Mouse (Mus musculus) midbrain, embryonic 10.5 days (tissue): ENCODE results near the gene Pdgfb. TPM values are rescaled to one million over a fixed set of nuclear protein-coding genes. Genes with fewer than 3 reads are reported as not detected.

ENCODE experiments used
- DNase-seq: peaks from one replicate; pipeline ENCODE4 v3.0.0-alpha.2; 2017; ENCODE audit warnings: low spot score
- H3K27ac ChIP-seq: fragments of 300-500 bp; sonication (generic); replicated peaks from 2 replicates; pipeline ENCODE4 v1.5.1; 2016; ENCODE audit warnings: mild to moderate bottlenecking
- H3K27me3 ChIP-seq: fragments of 300-500 bp; sonication (generic); 2 replicates; pipeline ENCODE4 v1.6.1; 2016; ENCODE audit warnings: low read depth, mild to moderate bottlenecking; ENCODE audit not compliant: poor library complexity, severe bottlenecking
- H3K36me3 ChIP-seq: fragments of 300-500 bp; sonication (generic); 2 replicates; pipeline ENCODE4 v1.6.1; 2016; ENCODE audit warnings: mild to moderate bottlenecking, moderate library complexity
- H3K4me1 ChIP-seq: fragments of 300-500 bp; sonication (generic); 2 replicates; pipeline ENCODE4 v1.6.1; 2016
- H3K4me3 ChIP-seq: fragments of 300-500 bp; sonication (generic); 2 replicates; pipeline ENCODE4 v1.5.1; 2016; ENCODE audit warnings: mild to moderate bottlenecking, moderate library complexity
- H3K9me3 ChIP-seq: fragments of 300-500 bp; sonication (generic); replicated peaks from 2 replicates; pipeline ENCODE4 v1.6.1; 2016; ENCODE audit warnings: mild to moderate bottlenecking
- WGBS: fragments of 180-500 bp; shearing (Covaris S2); methylation state at CpG from one replicate; pipeline ENCODE4 v1.1.7; 2016; 5-methylcytosine and 5-hydroxymethylcytosine counted together
- polyA plus RNA-seq: library from polyadenylated mRNA; unstranded; fragments of >200 nt; fragmentation: Nextera tagmentation; extraction: Ambion mirVana; gene quantifications from 2 replicates; pipeline ENCODE4 v1.2.1, GENCODE M21; 2016

The Pdgfb gene
- polyA plus RNA-seq, 1 experiment from 2014 or later, result 1.7 TPM

DNA sequence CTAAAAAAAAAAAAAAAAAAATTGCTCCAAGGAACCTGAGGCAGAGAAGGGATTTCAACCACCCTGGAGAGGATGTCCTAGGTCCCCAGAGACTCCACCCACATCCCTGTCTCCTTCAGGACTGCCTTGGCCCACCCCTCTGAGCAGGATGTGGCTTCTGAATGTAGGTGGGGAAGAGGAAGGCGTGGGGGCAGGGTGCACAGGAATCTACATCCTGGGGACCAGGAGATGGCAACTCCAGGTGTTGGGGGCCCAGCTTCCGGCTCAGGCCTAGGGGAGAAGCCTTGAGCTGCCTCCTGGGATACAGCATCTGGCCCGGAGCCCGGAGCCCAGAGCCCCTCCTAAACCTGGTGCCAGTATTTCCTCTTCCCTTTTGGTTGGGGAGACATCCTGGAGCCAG, 35.3 kb upstream of the Pdgfb start:
- DNase-seq, result no peak
- Histone ChIP-seq H3K36me3 (no peaks in the 10 kb centered on the region), H3K9me3 (no peaks in the 10 kb centered on the region; the same call in 1 of the 2 replicates), H3K4me3 (no peak overlapping the region), H3K4me1 (peaks cover 10% of the 10 kb centered on the region), H3K27ac (no peak overlapping the region), H3K27me3 (no peaks in the 10 kb centered on the region)
- 81% methylated on average over 4 of the region's 4 CpGs for WGBS

DNA sequence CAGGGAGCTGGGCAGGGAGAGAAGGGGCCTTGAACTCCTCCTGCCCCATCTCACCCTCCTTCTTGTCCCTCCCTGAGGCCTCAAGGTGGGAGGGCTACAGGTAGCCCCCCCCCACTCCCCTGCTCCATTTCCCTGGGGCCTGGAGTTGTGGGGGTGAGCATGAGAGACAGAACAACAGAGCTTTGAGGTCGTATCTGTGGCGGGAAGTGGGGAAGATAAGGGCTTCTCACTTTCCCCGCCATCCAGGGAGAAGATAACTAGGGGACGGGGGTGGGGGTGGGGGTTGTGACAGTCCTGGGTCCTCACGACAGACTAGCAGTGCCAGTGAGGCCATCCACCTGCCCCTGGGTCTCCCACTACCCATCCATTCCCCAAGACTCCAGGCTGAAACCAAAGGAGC, 33.2 kb upstream of the Pdgfb start:
- no peaks in the 10 kb centered on the region; the same call in 1 of the 2 replicates for H3K9me3 ChIP-seq
- no peaks in the 10 kb centered on the region for H3K27me3 ChIP-seq
- no peaks in the 10 kb centered on the region for H3K4me1 ChIP-seq
- H3K36me3 ChIP-seq, result no peaks in the 10 kb centered on the region
- H3K4me3 ChIP-seq, result no peak overlapping the region
- WGBS, result 71% methylated on average over 5 of the region's 5 CpGs
- H3K27ac ChIP-seq, result no peak overlapping the region; the same call in 1 of the 2 replicates
- no peak for DNase-seq

DNA sequence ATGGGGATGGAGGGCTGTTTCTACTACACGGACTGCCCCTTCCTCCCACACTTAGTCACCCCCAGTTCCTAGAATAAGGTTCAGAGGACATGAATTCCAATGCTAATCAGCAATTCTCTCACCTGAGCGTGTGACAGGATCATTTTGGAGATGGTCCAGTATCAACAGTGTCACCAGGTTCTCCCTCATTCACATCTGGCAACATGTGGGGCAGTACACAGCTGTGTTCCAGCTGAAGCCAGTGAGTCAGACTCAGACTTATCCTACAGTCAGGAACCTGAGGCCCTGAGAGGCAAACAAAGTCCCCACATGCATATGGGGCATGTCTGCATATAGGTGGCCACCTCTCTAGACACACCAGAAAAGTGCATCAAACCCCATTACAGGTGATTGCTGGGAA, 32.5 kb upstream of the Pdgfb start:
- Histone ChIP-seq H3K27ac (no peak overlapping the region), H3K4me3 (no peak overlapping the region), H3K36me3 (no peaks in the 10 kb centered on the region), H3K4me1 (no peaks in the 10 kb centered on the region), H3K9me3 (no peaks in the 10 kb centered on the region; the same call in 1 of the 2 replicates), H3K27me3 (no peaks in the 10 kb centered on the region)
- DNase-seq, result no peak
- 84% methylated on average over 2 of the region's 2 CpGs for WGBS

DNA sequence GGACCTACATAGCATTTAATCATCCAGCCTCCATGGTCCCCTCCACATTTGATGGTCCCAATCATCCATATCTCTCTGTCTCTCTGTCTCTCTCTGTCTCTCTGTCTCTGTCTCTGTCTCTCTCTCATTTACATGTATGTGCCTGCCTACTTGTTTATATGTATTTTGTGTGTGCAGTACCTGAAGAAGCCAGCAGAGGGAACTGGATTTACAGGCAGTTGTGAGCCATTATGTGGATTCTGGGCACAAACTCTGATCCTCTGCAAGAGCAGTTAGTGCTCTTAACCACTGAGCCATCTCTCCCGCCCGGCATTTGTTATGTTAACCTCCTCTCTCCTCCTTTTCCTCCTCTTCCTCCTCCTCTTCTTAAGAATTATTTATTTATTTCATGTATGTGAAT, 31.0 kb upstream of the Pdgfb start:
- Histone ChIP-seq H3K4me3 (no peak overlapping the region), H3K27ac (no peak overlapping the region), H3K4me1 (no peaks in the 10 kb centered on the region), H3K9me3 (no peaks in the 10 kb centered on the region; the same call in 1 of the 2 replicates), H3K27me3 (no peaks in the 10 kb centered on the region), H3K36me3 (no peaks in the 10 kb centered on the region)
- DNase-seq, result no peak
- 96% methylated on average over 2 of the region's 2 CpGs for WGBS

DNA sequence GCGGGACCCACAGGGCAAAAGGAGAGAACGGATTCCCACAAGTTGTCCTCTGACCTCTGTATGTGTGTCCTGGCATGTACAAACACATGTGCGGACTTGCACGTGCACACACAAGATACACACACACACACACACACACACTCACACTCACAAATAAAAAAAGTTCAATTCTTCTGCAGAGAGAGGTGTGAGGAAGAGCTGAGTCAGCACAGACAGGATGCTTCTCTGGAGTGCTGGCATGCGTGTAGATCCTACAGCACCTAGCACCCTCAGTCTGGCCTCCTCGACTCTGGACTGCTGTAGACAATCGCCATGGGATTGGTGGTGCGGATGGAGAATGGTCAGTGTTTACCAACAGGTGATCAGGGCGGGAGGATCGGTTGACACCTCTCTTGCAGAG, 29.5 kb upstream of the Pdgfb start:
- Histone ChIP-seq H3K27ac (no peak overlapping the region), H3K4me3 (no peak overlapping the region), H3K27me3 (no peaks in the 10 kb centered on the region), H3K4me1 (no peaks in the 10 kb centered on the region), H3K36me3 (no peaks in the 10 kb centered on the region), H3K9me3 (no peaks in the 10 kb centered on the region; the same call in 1 of the 2 replicates)
- no peak for DNase-seq
- 90% methylated on average over 10 of the region's 10 CpGs for WGBS

DNA sequence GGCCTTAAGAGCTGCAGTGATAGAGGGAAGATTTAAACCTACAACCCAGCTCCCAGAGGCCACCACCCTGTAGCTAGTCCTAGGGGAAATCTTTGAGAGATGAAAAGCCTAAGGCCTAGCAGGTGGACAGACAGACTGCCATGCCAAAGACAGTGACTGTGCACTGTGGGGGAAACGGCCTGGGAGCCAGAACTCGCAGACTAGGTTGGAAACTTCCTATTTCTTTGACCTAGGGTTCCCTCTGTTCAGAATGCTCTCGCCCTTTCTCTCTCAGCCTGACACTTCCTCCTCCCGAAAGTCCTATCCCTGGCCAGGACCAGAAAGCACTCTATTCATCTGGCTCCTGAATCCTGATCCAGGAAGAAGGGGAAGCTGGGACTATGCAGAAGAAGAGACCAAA, 27.4 kb upstream of the Pdgfb start:
- DNase-seq, result no peak
- H3K4me3 ChIP-seq, result no peak overlapping the region

DNA sequence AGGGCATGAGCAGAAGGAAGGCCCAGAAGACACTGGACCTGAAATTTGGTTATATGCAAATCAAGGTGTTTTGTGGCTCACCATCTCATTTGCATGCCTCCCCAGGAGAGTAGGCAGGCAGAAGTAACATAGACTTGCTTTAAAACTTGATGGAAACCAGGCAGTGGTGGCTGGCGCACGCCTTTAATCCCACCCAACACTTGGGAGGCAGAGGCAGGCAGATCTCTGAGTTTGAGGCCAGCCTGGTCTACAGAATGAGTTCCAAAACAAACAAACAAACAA, 23.3 kb upstream of the Pdgfb start:
- no peaks in the 10 kb centered on the region for H3K27me3 ChIP-seq
- no peak overlapping the region for H3K27ac ChIP-seq
- no peak for DNase-seq
- no peaks in the 10 kb centered on the region for H3K36me3 ChIP-seq
- peaks cover 5% of the 10 kb centered on the region for H3K9me3 ChIP-seq
- H3K4me3 ChIP-seq, result no peak overlapping the region
- peaks cover 6% of the 10 kb centered on the region; the same call in 1 of the 2 replicates for H3K4me1 ChIP-seq
- WGBS, result 94% methylated on average over 2 of the region's 2 CpGs

More for the DNA sequence above, 27.4 kb upstream of the Pdgfb start:
- Histone ChIP-seq H3K4me1 (no peaks in the 10 kb centered on the region), H3K36me3 (no peaks in the 10 kb centered on the region), H3K27ac (no peak overlapping the region), H3K9me3 (peaks cover 5% of the 10 kb centered on the region), H3K27me3 (no peaks in the 10 kb centered on the region)
- 80% methylated on average over 4 of the region's 4 CpGs for WGBS

DNA sequence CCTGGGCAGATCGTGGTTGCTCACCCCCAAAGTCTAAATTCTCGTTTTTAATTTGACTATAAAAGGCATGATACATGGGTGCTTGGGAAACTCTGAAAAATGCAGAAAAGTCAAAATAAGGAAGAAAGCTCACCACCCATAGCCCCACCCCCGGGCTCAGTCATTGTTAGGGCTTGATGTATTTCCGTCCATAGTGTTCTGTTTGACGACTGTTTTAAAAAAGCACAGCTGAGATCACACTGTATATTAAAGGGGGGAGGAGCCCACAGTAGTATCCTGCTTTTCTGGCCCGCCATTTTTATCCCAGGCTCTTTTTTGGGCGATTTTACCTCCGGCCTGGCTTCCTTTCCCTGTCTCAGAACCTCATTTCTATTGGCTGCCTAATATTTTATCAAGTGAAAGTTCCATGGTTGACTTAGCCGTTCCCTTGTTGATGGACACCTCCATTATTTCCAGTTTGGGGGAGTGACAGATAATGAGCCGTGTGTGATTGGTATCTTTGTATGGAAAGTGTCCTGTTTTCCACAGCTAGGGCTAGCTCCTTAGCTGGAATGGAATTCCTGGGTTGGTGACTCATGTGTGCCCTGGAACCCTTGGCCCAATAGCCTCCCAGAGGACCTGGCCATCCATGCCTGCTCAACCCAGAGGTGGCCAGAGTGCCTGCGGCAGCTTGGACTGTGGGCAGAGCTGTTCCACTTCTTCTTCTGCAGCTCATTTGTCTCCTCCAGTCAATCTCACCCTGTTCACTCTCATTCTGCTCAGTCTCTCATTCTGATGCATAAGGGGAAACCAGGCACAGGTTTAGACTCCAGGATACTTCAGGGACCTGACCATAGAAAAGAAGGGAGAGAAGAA, 22.7 kb upstream of the Pdgfb start:
- no peaks in the 10 kb centered on the region for H3K36me3 ChIP-seq
- DNase-seq, result no peak
- 88% methylated on average over 11 of the region's 11 CpGs for WGBS

DNA sequence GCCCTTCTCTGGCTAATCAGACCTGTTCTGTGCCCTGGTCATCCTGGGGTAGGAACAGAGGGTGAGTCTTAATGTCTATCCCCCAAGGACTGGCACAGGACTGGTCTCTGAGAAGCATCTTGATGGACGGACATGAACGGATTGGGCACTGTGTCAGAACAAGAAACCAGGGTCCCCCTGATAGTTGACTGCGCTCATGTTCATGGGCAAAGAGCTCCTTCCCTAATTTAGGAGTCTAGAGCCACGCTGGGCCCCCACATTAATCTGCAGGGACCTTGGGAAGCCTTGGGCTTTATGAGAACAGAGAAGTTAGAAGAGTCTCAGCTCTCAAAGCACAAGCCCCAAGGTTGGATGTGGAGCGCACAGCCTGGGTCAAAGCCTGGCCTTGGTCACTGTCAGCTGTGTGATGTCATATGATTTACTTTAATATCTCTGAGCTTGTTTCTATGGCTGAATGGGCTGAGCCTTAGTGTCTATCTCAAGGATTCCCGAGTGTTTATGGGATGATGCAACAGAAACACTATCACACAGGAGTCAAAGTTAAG, 20.6 kb upstream of the Pdgfb start:
- Histone ChIP-seq H3K27ac (no peak overlapping the region), H3K36me3 (no peaks in the 10 kb centered on the region), H3K9me3 (peaks cover 12% of the 10 kb centered on the region), H3K4me1 (peaks cover 6% of the 10 kb centered on the region; the same call in 1 of the 2 replicates), H3K27me3 (no peaks in the 10 kb centered on the region), H3K4me3 (no peak overlapping the region)
- DNase-seq, result no peak
- WGBS, result 80% methylated on average over 6 of the region's 6 CpGs

More for the DNA sequence above, 22.7 kb upstream of the Pdgfb start:
- Histone ChIP-seq H3K9me3 (peaks cover 5% of the 10 kb centered on the region), H3K4me1 (peaks cover 6% of the 10 kb centered on the region; the same call in 1 of the 2 replicates), H3K27ac (no peak overlapping the region), H3K4me3 (no peak overlapping the region), H3K27me3 (no peaks in the 10 kb centered on the region)

DNA sequence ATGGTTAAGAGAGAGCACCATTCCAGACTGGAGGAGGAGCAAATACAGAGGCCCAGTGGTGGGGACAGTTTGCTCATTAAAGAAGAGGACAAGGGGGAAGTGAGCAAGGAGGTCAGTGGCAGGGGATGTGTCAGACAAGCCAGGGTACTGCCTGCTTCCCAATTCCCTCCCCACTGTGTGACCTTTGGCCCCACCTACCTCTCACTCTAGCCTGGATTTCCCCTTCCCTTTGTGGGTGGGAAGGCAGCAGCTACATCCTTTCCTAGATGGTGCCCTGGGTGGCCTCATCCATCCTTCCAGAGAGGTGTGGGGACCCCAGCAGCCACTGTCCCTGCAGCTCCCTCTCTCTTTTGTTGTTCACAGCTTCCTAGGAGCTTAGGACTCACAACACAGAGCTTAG, 20.1 kb upstream of the Pdgfb start:
- Histone ChIP-seq H3K27ac (no peak overlapping the region), H3K4me3 (no peak overlapping the region), H3K36me3 (no peaks in the 10 kb centered on the region), H3K4me1 (peaks cover 6% of the 10 kb centered on the region; the same call in 1 of the 2 replicates), H3K9me3 (peaks cover 12% of the 10 kb centered on the region), H3K27me3 (no peaks in the 10 kb centered on the region)
- DNase-seq, result no peak

DNA sequence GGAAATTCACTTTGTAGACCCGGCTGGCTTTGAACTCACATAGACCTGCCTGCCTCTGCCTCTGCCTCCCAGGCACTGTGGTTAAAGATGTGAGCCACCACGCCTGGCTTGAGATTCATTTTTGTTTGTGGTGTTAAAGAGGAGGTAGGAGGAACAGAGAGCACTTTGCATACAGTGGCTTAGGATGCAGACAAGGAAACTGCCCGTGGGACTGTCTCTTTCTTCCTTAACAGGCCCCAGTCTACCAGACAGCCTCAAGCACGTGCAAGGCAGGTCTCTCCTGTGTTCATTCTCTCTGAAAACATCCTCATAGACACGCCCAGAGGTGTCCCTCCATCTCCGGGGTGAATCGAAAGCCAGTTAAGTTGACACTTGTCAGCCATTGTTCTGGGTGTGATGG, 19.6 kb upstream of the Pdgfb start:
- Histone ChIP-seq H3K36me3 (no peaks in the 10 kb centered on the region), H3K9me3 (peaks cover 12% of the 10 kb centered on the region), H3K4me3 (no peak overlapping the region), H3K27ac (no peak overlapping the region), H3K4me1 (peaks cover 6% of the 10 kb centered on the region; the same call in 1 of the 2 replicates), H3K27me3 (no peaks in the 10 kb centered on the region)
- WGBS, result 80% methylated on average over 7 of the region's 7 CpGs
- no peak for DNase-seq

DNA sequence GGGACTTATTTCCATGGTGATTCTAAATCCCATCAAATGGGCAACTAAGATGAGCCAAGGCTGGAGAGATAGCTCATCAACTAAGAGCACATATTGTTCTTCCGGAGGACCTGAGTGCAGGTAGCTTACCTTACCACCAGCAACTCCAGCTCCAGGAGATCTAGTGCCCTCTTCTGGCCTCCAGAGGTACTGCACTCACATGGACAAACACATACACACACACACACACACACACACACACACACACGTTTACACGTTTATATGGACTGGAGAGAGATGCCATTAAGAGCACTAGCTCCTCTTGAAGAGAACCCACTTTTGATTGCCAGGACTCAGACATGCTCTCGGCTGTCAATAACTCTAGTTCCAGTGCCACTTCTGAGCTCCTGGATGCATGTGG, 16.4 kb upstream of the Pdgfb start:
- Histone ChIP-seq H3K36me3 (no peaks in the 10 kb centered on the region), H3K4me1 (peaks cover 14% of the 10 kb centered on the region), H3K27me3 (no peaks in the 10 kb centered on the region), H3K4me3 (no peak overlapping the region), H3K9me3 (peaks cover 7% of the 10 kb centered on the region), H3K27ac (no peak overlapping the region)
- DNase-seq, result no peak
- WGBS, result 91% methylated on average over 4 of the region's 4 CpGs

DNA sequence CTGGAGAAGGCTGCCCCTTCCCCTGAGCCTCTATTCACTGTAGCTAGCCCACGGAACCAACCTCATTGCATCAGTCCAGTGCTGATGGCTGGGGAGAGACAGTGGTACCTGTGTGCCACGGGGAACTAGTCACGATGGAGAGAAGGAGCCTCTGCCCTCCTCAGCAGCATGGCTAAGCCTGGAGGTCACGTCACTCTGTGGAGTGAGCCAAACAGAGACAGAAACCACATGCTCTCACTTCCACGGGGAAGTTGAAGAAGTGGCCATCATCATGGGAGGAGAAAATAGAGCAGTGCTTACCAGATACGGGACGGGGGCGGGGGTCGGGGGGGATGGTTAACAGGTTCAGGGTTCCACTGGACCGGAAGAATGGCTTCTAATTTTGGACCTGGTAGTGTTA, 15.6 kb upstream of the Pdgfb start:
- no peaks in the 10 kb centered on the region for H3K36me3 ChIP-seq
- peaks cover 22% of the 10 kb centered on the region for H3K4me1 ChIP-seq
- no peak overlapping the region for H3K27ac ChIP-seq
- no peak for DNase-seq
- H3K9me3 ChIP-seq, result peaks cover 7% of the 10 kb centered on the region
- 95% methylated on average over 10 of the region's 10 CpGs for WGBS
- H3K4me3 ChIP-seq, result no peak overlapping the region
- H3K27me3 ChIP-seq, result no peaks in the 10 kb centered on the region
